Mouse (Mus musculus): ENCODE results near the gene BC048671. TPM values are rescaled to one million over a fixed set of nuclear protein-coding genes. Genes with fewer than 3 reads are reported as not detected.

The BC048671 gene
- polyA plus RNA-seq, 1 experiment from 2014 or later, result not detected

DNA sequence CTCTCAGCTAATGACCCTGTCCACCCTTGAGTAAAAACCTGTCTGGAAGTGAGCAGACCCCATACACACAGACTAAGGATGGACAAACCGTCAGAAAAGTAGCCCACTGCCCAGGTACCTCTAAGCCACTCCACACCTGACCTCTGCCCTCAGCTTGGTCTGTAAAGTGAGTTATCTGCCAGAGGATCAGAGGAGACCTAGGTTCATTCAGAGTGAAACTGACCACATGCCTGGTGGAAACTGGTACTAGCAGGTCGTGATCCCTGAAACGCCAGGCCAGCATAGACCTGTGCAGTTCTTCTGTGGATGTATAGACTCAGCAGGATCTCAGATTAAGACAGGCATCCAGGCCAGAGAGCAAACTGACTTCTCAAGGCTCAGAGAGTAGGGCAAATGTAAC lies 23.4 kb downstream of the BC048671 start:
- WGBS, result 66% methylated on average over 3 of the region's 3 CpGs
- Histone ChIP-seq H3K36me3 (no peaks in the 10 kb centered on the region), H3K4me3 (peak overlapping the region; percentile 25; the same call in 1 of the 2 replicates), H3K4me2 (peak overlapping the region; percentile 51; the same call in 1 of the 2 replicates), H3K9ac (peak overlapping the region; percentile 17; the same call in 1 of the 2 replicates), H3K27me3 (peaks cover 17% of the 10 kb centered on the region), H3K4me1 (0 out of 2 replicates have a peak, but pooled peaks cover 5% of the 10 kb centered on the region), H3K27ac (no peak overlapping the region), H3K9me3 (no peaks in the 10 kb centered on the region)
- no peak for ATAC-seq (ENCODE audit: insufficient number of reproducible peaks, insufficient read depth, low FRiP score, low TSS enrichment, low read depth)

GRCm38 (mm10) chr6:90324991-90325390 lies 24.0 kb downstream of the BC048671 start, which contains the start of gene Chst13:
Gene Chst13, minus strand, starts transcription at chr6:90325185.
- WGBS, result 7% methylated on average over 22 of the region's 22 CpGs
- no peak within 1 kb of the TSS for H3K27ac ChIP-seq
- peak within 1 kb of the TSS; percentile 17; the same call in 1 of the 2 replicates for H3K9ac ChIP-seq
- peak within 1 kb of the TSS; percentile 25 for H3K4me3 ChIP-seq
- no peak for ATAC-seq (ENCODE audit: insufficient number of reproducible peaks, insufficient read depth, low FRiP score, low TSS enrichment, low read depth)
- peak within 1 kb of the TSS; percentile 51 for H3K4me2 ChIP-seq
- H3K36me3 ChIP-seq, result no peaks in the 10 kb centered on the region
- H3K27me3 ChIP-seq, result peaks cover 17% of the 10 kb centered on the region
- no peaks in the 10 kb centered on the region for H3K9me3 ChIP-seq
- H3K4me1 ChIP-seq, result 0 out of 2 replicates have a peak, but pooled peaks cover 5% of the 10 kb centered on the region

DNA sequence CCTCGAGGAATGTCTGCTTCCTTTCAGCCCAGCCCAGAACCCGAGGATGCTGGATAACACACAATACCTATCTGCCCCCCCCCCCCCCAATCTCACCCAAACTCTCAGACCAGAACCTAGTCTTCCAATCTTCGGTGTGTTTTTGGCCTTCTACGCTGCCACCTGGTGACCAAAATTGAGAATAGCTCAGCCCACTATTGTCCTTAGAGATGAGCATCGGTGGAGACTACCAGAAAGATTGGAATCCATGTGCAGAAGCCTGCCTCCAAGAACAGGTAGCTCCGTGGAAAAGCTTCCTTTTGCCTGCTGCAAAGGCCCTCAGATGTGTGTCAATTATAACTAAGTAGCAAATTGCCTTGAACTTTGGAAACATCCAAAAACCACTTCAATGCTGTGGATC lies 26.7 kb downstream of the BC048671 start:
- no peak overlapping the region for H3K4me3 ChIP-seq
- H3K9me3 ChIP-seq, result no peaks in the 10 kb centered on the region
- no peak overlapping the region for H3K4me2 ChIP-seq
- 21% methylated on average over 6 of the region's 6 CpGs for WGBS
- H3K9ac ChIP-seq, result no peak overlapping the region
- peaks cover 17% of the 10 kb centered on the region for H3K27me3 ChIP-seq
- 0 out of 2 replicates have a peak, but pooled peaks cover 5% of the 10 kb centered on the region for H3K4me1 ChIP-seq
- H3K36me3 ChIP-seq, result no peaks in the 10 kb centered on the region
- H3K27ac ChIP-seq, result no peak overlapping the region
- ATAC-seq (ENCODE audit: insufficient number of reproducible peaks, insufficient read depth, low FRiP score, low TSS enrichment, low read depth), result no peak

- H3K36me3 ChIP-seq, result no peaks in the 10 kb centered on the region
- H3K4me2 ChIP-seq, result no peak overlapping the region
- ATAC-seq (ENCODE audit: insufficient number of reproducible peaks, insufficient read depth, low FRiP score, low TSS enrichment, low read depth), result no peak
- H3K9me3 ChIP-seq, result no peaks in the 10 kb centered on the region
- 33% methylated on average over 1 of the region's 1 CpGs for WGBS
- H3K9ac ChIP-seq, result no peak overlapping the region
- H3K27ac ChIP-seq, result no peak overlapping the region
- peaks cover 7% of the 10 kb centered on the region for H3K27me3 ChIP-seq
- no peak overlapping the region for H3K4me3 ChIP-seq
- H3K4me1 ChIP-seq, result 0 out of 2 replicates have a peak, but pooled peaks cover 2% of the 10 kb centered on the region
These were observed 28.9 kb downstream of the BC048671 start for GRCm38 (mm10) chr6:90329953-90330352.

GRCm38 (mm10) chr6:90332561-90333425 lies 31.8 kb downstream of the BC048671 start, which contains the start of gene Uroc1:
Gene Uroc1, plus strand, starts transcription at chr6:90333284.
- no peak within 1 kb of the TSS for H3K4me2 ChIP-seq
- no peak within 1 kb of the TSS for H3K27ac ChIP-seq
- H3K4me1 ChIP-seq, result no peaks in the 10 kb centered on the region
- no peaks in the 10 kb centered on the region for H3K27me3 ChIP-seq
- no peaks in the 10 kb centered on the region for H3K36me3 ChIP-seq
- H3K9me3 ChIP-seq, result no peaks in the 10 kb centered on the region
- WGBS, result 85% methylated on average over 7 of the region's 7 CpGs
- H3K4me3 ChIP-seq, result no peak within 1 kb of the TSS
- no peak for ATAC-seq (ENCODE audit: insufficient number of reproducible peaks, insufficient read depth, low FRiP score, low TSS enrichment, low read depth)
- no peak within 1 kb of the TSS for H3K9ac ChIP-seq

- no peaks in the 10 kb centered on the region for H3K9me3 ChIP-seq
- H3K4me2 ChIP-seq, result no peak overlapping the region
- no peak overlapping the region for H3K4me3 ChIP-seq
- H3K4me1 ChIP-seq, result no peaks in the 10 kb centered on the region
- WGBS, result 82% methylated on average over 3 of the region's 3 CpGs
- no peaks in the 10 kb centered on the region for H3K36me3 ChIP-seq
- H3K27ac ChIP-seq, result no peak overlapping the region
- no peak for ATAC-seq (ENCODE audit: insufficient number of reproducible peaks, insufficient read depth, low FRiP score, low TSS enrichment, low read depth)
- H3K9ac ChIP-seq, result no peak overlapping the region
- no peaks in the 10 kb centered on the region for H3K27me3 ChIP-seq
These were observed 33.2 kb downstream of the BC048671 start for GRCm38 (mm10) chr6:90334244-90334643.

DNA sequence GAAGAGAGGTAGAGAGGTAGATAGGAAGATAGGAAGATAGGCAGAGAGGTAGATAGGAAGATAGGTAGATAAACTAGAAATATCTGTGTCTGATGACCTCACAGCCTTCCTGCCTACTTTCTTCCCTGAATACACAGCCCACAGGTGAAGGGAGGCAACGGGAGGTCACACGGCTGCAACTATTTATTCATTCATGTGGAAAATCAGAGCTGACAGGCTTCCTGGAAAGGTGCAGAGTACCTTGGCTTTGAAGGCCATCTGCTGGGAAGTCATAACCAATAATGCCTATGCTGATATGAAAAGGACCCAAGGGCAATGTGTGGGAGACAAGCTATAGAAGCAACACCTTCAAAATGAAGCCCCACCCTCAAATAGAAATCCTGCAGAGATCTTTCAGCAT lies 41.3 kb downstream of the BC048671 start:
- Histone ChIP-seq H3K4me1 (no peaks in the 10 kb centered on the region), H3K9ac (no peak overlapping the region), H3K4me2 (no peak overlapping the region), H3K27me3 (no peaks in the 10 kb centered on the region), H3K4me3 (no peak overlapping the region), H3K9me3 (no peaks in the 10 kb centered on the region), H3K27ac (no peak overlapping the region), H3K36me3 (no peaks in the 10 kb centered on the region)
- no peak for ATAC-seq (ENCODE audit: insufficient number of reproducible peaks, insufficient read depth, low FRiP score, low TSS enrichment, low read depth)
- 61% methylated on average over 2 of the region's 2 CpGs for WGBS

DNA sequence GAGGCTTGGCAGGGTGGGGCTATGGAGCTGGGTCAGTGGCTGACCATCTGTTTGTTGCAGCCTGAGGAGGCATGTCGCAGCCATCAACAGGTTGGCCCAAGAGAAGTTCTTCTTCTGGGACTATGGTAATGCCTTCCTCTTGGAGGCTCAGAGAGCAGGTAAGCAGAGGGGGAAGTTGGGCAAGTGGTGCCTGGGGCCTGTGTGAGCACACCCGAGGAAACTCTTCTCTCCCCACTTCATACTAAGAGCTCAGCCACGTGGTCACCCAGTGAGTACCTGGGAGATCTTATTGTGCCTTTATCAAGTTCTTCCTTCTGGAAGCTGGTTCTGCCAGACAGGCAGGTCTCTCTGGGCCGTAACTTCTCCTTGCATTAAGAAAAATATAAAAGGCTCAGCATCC lies 46.2 kb downstream of the BC048671 start:
- Histone ChIP-seq H3K4me3 (no peak overlapping the region), H3K27me3 (no peaks in the 10 kb centered on the region), H3K4me2 (no peak overlapping the region), H3K36me3 (no peaks in the 10 kb centered on the region), H3K9ac (no peak overlapping the region), H3K27ac (no peak overlapping the region), H3K4me1 (0 out of 2 replicates have a peak, but pooled peaks cover 8% of the 10 kb centered on the region), H3K9me3 (no peaks in the 10 kb centered on the region)
- 75% methylated on average over 4 of the region's 4 CpGs for WGBS
- no peak for ATAC-seq (ENCODE audit: insufficient number of reproducible peaks, insufficient read depth, low FRiP score, low TSS enrichment, low read depth)

GRCm38 (mm10) chr6:90348500-90348899 lies 47.5 kb downstream of the BC048671 start:
- Histone ChIP-seq H3K4me2 (no peak overlapping the region), H3K4me3 (no peak overlapping the region), H3K36me3 (no peaks in the 10 kb centered on the region), H3K27ac (no peak overlapping the region), H3K4me1 (0 out of 2 replicates have a peak, but pooled peaks cover 8% of the 10 kb centered on the region), H3K9me3 (no peaks in the 10 kb centered on the region), H3K9ac (no peak overlapping the region), H3K27me3 (no peaks in the 10 kb centered on the region)
- WGBS, result 70% methylated on average over 4 of the region's 4 CpGs
- ATAC-seq (ENCODE audit: insufficient number of reproducible peaks, insufficient read depth, low FRiP score, low TSS enrichment, low read depth), result no peak

DNA sequence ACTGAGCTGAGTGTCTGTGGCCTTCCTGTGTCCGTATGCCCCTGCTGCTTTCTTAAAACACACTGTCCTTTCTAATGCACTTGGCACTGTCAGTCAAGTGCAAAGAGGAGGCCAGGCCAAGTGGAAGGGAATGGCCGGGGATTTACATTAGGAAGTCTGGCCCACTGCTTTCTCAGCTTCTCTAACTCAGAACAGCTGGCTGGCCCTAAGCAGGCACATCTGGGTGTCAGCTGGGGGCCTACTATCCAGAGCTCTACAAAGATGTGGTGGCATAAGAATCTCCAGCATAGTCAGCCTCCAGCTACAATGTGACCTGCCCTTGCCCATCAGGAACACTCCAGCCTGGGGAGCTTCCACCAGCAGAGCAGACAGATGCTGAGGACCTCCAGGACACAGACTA lies 49.0 kb downstream of the BC048671 start:
- 0 out of 2 replicates have a peak, but pooled peaks cover 8% of the 10 kb centered on the region for H3K4me1 ChIP-seq
- no peak overlapping the region for H3K9ac ChIP-seq
- H3K4me3 ChIP-seq, result no peak overlapping the region
- no peak overlapping the region for H3K27ac ChIP-seq
- no peak for ATAC-seq (ENCODE audit: insufficient number of reproducible peaks, insufficient read depth, low FRiP score, low TSS enrichment, low read depth)
- no peak overlapping the region for H3K4me2 ChIP-seq
- 23% methylated on average over 2 of the region's 2 CpGs for WGBS
- H3K36me3 ChIP-seq, result no peaks in the 10 kb centered on the region
- H3K9me3 ChIP-seq, result no peaks in the 10 kb centered on the region
- no peaks in the 10 kb centered on the region for H3K27me3 ChIP-seq
